Mouse (Mus musculus): ENCODE results near the gene Nup153.
A peak's percentile ranks its signal among the peaks of the same experiment; 100 is the strongest.

Nup153 gene

GRCm38 (mm10) chr13:46727837-46728268 lies at the start of gene Nup153:
TSS of gene Nup153 (minus strand) at chr13:46727940.
- peak; percentile 100 for DNase-seq

GRCm38 (mm10) chr13:46777461-46777860 lies 49.7 kb upstream of the Nup153 start:
- no peak for DNase-seq

GRCm38 (mm10) chr13:46776636-46777305 lies 49.0 kb upstream of the Nup153 start:
- no peak for DNase-seq

- no peak for DNase-seq
Observed at GRCm38 (mm10) chr13:46774998-46775397, 47.3 kb upstream of the Nup153 start.

- DNase-seq = peak; percentile 83
Observed at GRCm38 (mm10) chr13:46772581-46772980, 44.8 kb upstream of the Nup153 start.

- DNase-seq = no peak
Observed at GRCm38 (mm10) chr13:46765361-46765760, 37.6 kb upstream of the Nup153 start.

GRCm38 (mm10) chr13:46763210-46763609 lies 35.5 kb upstream of the Nup153 start:
- no peak for DNase-seq

GRCm38 (mm10) chr13:46760921-46761320 lies 33.2 kb upstream of the Nup153 start:
- DNase-seq = no peak

- no peak for DNase-seq
Observed at GRCm38 (mm10) chr13:46759281-46759809, 31.6 kb upstream of the Nup153 start.

- no peak for DNase-seq
Observed at GRCm38 (mm10) chr13:46758627-46759026, 30.9 kb upstream of the Nup153 start.

- no peak for DNase-seq
Observed at GRCm38 (mm10) chr13:46757946-46758345, 30.2 kb upstream of the Nup153 start.

- DNase-seq = no peak
Observed at GRCm38 (mm10) chr13:46753294-46753693, 25.6 kb upstream of the Nup153 start.

- DNase-seq = peak; percentile 88
Observed at GRCm38 (mm10) chr13:46752566-46753229, 25.0 kb upstream of the Nup153 start.

GRCm38 (mm10) chr13:46748138-46748873 lies 20.6 kb upstream of the Nup153 start:
- DNase-seq = peak; percentile 87

- DNase-seq = peak; percentile 61
Observed at GRCm38 (mm10) chr13:46743821-46744220, 16.1 kb upstream of the Nup153 start.

GRCm38 (mm10) chr13:46742367-46742766 lies 14.6 kb upstream of the Nup153 start:
- DNase-seq = peak; percentile 48

GRCm38 (mm10) chr13:46739426-46739825 lies 11.7 kb upstream of the Nup153 start:
- DNase-seq = peak; percentile 80

GRCm38 (mm10) chr13:46737482-46737881 lies 9.7 kb upstream of the Nup153 start:
- peak; percentile 87 for DNase-seq

GRCm38 (mm10) chr13:46736479-46736865 lies 8.7 kb upstream of the Nup153 start:
- DNase-seq = peak; percentile 92

- peak; percentile 98 for DNase-seq
Observed at GRCm38 (mm10) chr13:46735808-46736478, 8.2 kb upstream of the Nup153 start.

- no peak for DNase-seq
Observed at GRCm38 (mm10) chr13:46735219-46735807, 7.6 kb upstream of the Nup153 start.

GRCm38 (mm10) chr13:46729998-46730397 lies 2.3 kb upstream of the Nup153 start:
- no peak for DNase-seq
